Mouse (Mus musculus): Measurements from ENCODE around the gene Tmed9.

The Tmed9 gene

GRCm38 (mm10) chr13:55611996-55612395 lies 38.5 kb downstream of the Tmed9 start:
- DNase-seq = no peak

GRCm38 (mm10) chr13:55613471-55613870 lies 39.9 kb downstream of the Tmed9 start:
- DNase-seq = no peak

GRCm38 (mm10) chr13:55619328-55619727 lies 45.8 kb downstream of the Tmed9 start:
- DNase-seq = no peak

- no peak for DNase-seq
Measured at GRCm38 (mm10) chr13:55620275-55620674, 46.7 kb downstream of the Tmed9 start.

GRCm38 (mm10) chr13:55622156-55622648 lies 48.7 kb downstream of the Tmed9 start:
- peak in 1 of 2 experiments; percentile 18 for DNase-seq

GRCm38 (mm10) chr13:55622649-55623541 lies 49.4 kb downstream of the Tmed9 start, which contains the start of gene Caml:
Gene Caml, plus strand, starts transcription at chr13:55623005.
- DNase-seq = peak; percentile 85

- peak; percentile 89 to 92 for DNase-seq
Measured at GRCm38 (mm10) chr13:55634639-55635127, 61.2 kb downstream of the Tmed9 start, which contains the start of gene Ddx46. Gene Ddx46, plus strand, starts transcription at chr13:55635027.

- no peak for DNase-seq
Measured at GRCm38 (mm10) chr13:55635146-55635571, 61.6 kb downstream of the Tmed9 start.

GRCm38 (mm10) chr13:55636185-55636983 lies 62.9 kb downstream of the Tmed9 start:
- no peak for DNase-seq

- DNase-seq = peak; percentile 76 to 80
Measured at GRCm38 (mm10) chr13:55640480-55640879, 66.9 kb downstream of the Tmed9 start.

GRCm38 (mm10) chr13:55644525-55644924 lies 71.0 kb downstream of the Tmed9 start:
- no peak for DNase-seq
